In the genomic region with DNA sequence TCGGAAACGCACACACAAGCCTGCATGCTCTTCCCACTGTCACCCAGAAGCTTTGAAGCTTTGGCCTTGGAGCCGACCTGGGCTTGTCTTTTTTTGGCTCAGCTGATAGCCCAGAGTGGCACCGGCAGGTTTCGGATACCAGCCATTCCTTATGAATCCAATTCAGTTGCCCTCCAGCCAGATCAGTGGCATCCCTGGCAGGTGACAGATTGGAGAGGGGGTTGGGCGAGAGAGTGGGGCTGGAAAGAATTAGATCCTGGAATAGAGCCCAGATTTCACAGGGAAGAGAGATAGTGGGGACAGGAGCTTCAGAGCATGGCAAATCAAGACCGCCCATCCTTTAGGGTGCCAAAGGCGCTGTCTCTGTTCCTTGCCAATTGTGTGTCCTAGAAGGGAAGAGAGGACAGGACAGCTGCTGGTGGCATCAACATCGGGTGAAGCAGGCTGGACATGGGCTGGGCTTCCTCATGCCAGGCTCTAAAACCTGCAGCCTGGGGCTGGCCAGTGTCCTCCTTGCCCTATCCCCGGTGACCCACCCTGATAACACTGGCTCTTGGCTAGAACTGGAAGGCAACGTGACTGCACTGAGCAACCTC, we compare ENCODE assay signal across 10 mouse cellular contexts. TPM values are rescaled to one million over a fixed set of nuclear protein-coding genes. Genes with fewer than 3 reads are reported as not detected.
DNase-seq lines count a peak whose midpoint lies in the region; ATAC-seq lines count a peak whose summit lies in the region.
"Had no signal": no experiment of that assay in that cellular context is flagged by ENCODE, and none has a peak within 500 bp of the region (broad histone marks: within the 10 kb centered on the region; RNA-seq: fewer than 3 reads in every experiment).

No protein-coding gene starts in this region.

- 31% methylated on average over 11 of the region's 11 CpGs for WGBS in heart, embryonic 14.5 days

- DNase-seq in adrenal gland, adult (ENCODE audit: inconsistent age in 2 of 2, low spot score in 1 of 2): peak; percentile 17 to 52
- no peak for DNase-seq in adrenal gland, postnatal 4 days (ENCODE audit: low spot score in 2 of 2)
- DNase-seq in retina, adult 2 months (ENCODE audit: low read depth, low spot score): peak; percentile 6
- no peak for DNase-seq in retina, embryonic 14.5 days (ENCODE audit: low spot score)
- no peak for DNase-seq in adipocyte (ENCODE audit: low spot score)
- DNase-seq in ovary, adult 18-20 months (ENCODE audit: low spot score): no peak
- no peak for DNase-seq in thymus, postnatal 36 days
- DNase-seq: kidney, adult 18-20 months had no signal

- peak; percentile 54 for ATAC-seq in heart, embryonic 14.5 days (ENCODE audit: insufficient number of reproducible peaks, insufficient read depth, low FRiP score, low read depth)

- peaks cover 11 to 20% of the 10 kb centered on the region in 2 experiments for H3K4me1 ChIP-seq in heart, embryonic 14.5 days (ENCODE audit: control insufficient read depth in 2 of 2, insufficient read depth in 2 of 2, low read length in 2 of 2)
- H3K4me1 ChIP-seq: lung, embryonic 15.5 days had no signal

- no peaks in the 10 kb centered on the region for H3K9me3 ChIP-seq in heart, embryonic 14.5 days (ENCODE audit: control insufficient read depth, low read length)
- H3K9me3 ChIP-seq: lung, embryonic 15.5 days had no signal

- H3K4me3 ChIP-seq in heart, embryonic 14.5 days (ENCODE audit: control insufficient read depth in 1 of 2, insufficient read depth in 1 of 2, low read depth in 1 of 2, low read length in 2 of 2): no peak overlapping the region
- H3K4me3 ChIP-seq: lung, embryonic 15.5 days had no signal

- peak overlapping the region; percentile 67 to 82 for H3K27ac ChIP-seq in heart, embryonic 14.5 days (replicated peaks in 1 of 2; ENCODE audit: control insufficient read depth in 1 of 2, insufficient read depth in 1 of 2, low read depth in 2 of 2, low read length in 2 of 2)
- H3K27ac ChIP-seq: lung, embryonic 15.5 days had no signal

- 0 out of 2 replicates have a peak, but pooled peaks cover 3% of the 10 kb centered on the region for H3K36me3 ChIP-seq in heart, embryonic 14.5 days (ENCODE audit: control insufficient read depth, insufficient read depth, low read length)
- H3K36me3 ChIP-seq: lung, embryonic 15.5 days had no signal

- peak overlapping the region; percentile 48 for H3K4me2 ChIP-seq in heart, embryonic 14.5 days (ENCODE audit: low read length)
- H3K4me2 ChIP-seq: lung, embryonic 15.5 days had no signal

- H3K27me3 ChIP-seq in heart, embryonic 14.5 days (ENCODE audit: control insufficient read depth, insufficient read depth, low read length): no peaks in the 10 kb centered on the region
- H3K27me3 ChIP-seq: lung, embryonic 15.5 days had no signal

- H3K9ac ChIP-seq in heart, embryonic 14.5 days (ENCODE audit: low read length): peak overlapping the region; percentile 4; the same call in 1 of the 2 replicates
- H3K9ac ChIP-seq: lung, embryonic 15.5 days had no signal

RNA-seq across cellular contexts. Expression of a gene that starts 17.6 kb away (rescaled TPM):
- 1 to 10 TPM in 1 of 2 experiments, under 1 TPM in 1; 0.76 to 9.4 TPM for total RNA-seq in adrenal gland, postnatal 4 days (2021)
- polyA plus RNA-seq in heart, embryonic 14.5 days (2014; fragmentation: Nextera tagmentation; extraction: Ambion mirVana): 17.3 and 18.8 TPM in 2 replicates

Comparison
In these comparisons a context has a peak if more than half of its experiments do, and no peak if none do; other contexts are left out.
1. DNase-seq: peak in adrenal gland, adult (2 of 2) and retina, adult 2 months (single experiment); none in adrenal gland, postnatal 4 days (0 of 2), retina, embryonic 14.5 days (single experiment), adipocyte (single experiment), ovary, adult 18-20 months (single experiment) and thymus, postnatal 36 days (0 of 2).